ENCODE assay signal across 8 mouse cellular contexts in the genomic region with DNA sequence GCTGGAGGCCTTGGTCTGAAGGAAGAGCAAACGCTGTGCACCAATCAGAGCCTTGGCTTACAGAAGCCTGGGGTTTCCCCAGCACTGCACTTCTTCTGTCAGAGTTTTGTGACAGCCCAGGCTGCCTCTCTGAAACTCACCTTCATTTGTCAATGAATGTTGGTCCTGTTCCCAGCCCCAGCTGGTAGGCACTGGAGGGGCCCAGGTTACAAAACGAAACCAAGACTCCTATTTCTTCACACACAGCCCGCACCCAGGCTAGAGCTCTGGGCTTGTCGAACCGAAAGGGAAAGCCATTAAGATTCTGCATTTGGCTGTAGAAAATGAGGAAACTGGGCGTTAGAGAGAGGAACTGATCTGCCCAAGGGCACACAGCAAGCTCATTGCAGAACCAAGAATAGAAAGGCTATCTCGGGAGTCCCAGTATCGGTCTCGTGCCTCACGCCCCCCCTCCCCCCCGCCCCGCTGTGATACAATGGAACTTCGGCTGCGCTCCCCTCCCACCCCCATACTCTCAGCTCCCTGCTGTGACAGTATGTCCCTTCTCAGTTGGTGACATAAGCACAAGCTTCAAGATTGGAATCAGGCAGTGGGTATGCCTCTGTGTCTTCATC.
A peak's percentile ranks its signal among the peaks of the same experiment; 100 is the strongest.
DNase-seq lines count a peak whose midpoint lies in the region; ATAC-seq and TF ChIP-seq lines count a peak whose summit lies in the region.

No protein-coding gene starts in this region.

- H3K27me3 ChIP-seq in intestine, postnatal 0 days (replicated peaks; ENCODE audit: control insufficient read depth, insufficient read depth, low read length) = no peaks in the 10 kb centered on the region
- H3K27me3 ChIP-seq in limb, embryonic 14.5 days (ENCODE audit: control insufficient read depth, insufficient read depth, low read length) = no peaks in the 10 kb centered on the region
- H3K27me3 ChIP-seq in midbrain, embryonic 14.5 days (ENCODE audit: control insufficient read depth, insufficient read depth, low read length) = 0 out of 2 replicates have a peak, but pooled peaks cover 1% of the 10 kb centered on the region
- no peaks in the 10 kb centered on the region for H3K27me3 ChIP-seq in stomach, embryonic 16.5 days (ENCODE audit: control insufficient read depth, insufficient read depth, low read length)

- no peaks in the 10 kb centered on the region for H3K4me1 ChIP-seq in intestine, postnatal 0 days (replicated peaks; ENCODE audit: control insufficient read depth, insufficient read depth, low read length)
- H3K4me1 ChIP-seq in limb, embryonic 14.5 days (ENCODE audit: control insufficient read depth, insufficient read depth, low read length) = peaks cover 19% of the 10 kb centered on the region
- peaks cover 11% of the 10 kb centered on the region for H3K4me1 ChIP-seq in midbrain, embryonic 14.5 days (ENCODE audit: control insufficient read depth, insufficient read depth, low read length)
- H3K4me1 ChIP-seq in stomach, embryonic 16.5 days (ENCODE audit: control insufficient read depth, insufficient read depth, low read length) = peaks cover 5% of the 10 kb centered on the region; the same call in 1 of the 2 replicates

- peak overlapping the region; percentile 43; the same call in 1 of the 2 replicates for H3K9ac ChIP-seq in intestine, postnatal 0 days (ENCODE audit: low read depth, low read length)
- H3K9ac ChIP-seq in limb, embryonic 14.5 days (ENCODE audit: low read depth, low read length, severe bottlenecking) = peak overlapping the region; percentile 40; the same call in 1 of the 2 replicates
- no peak overlapping the region for H3K9ac ChIP-seq in midbrain, embryonic 14.5 days (replicated peaks; ENCODE audit: low read length)
- H3K9ac ChIP-seq in stomach, embryonic 16.5 days (ENCODE audit: low read length) = peak overlapping the region; percentile 67

- H3K27ac ChIP-seq in intestine, postnatal 0 days (ENCODE audit: low read depth, low read length) = peak overlapping the region; percentile 41
- peak overlapping the region; percentile 48; the same call in 1 of the 2 replicates for H3K27ac ChIP-seq in limb, embryonic 14.5 days (replicated peaks; ENCODE audit: low read depth, low read length)
- no peak overlapping the region for H3K27ac ChIP-seq in midbrain, embryonic 14.5 days (replicated peaks; ENCODE audit: low read depth, low read length)
- peak overlapping the region; percentile 63 for H3K27ac ChIP-seq in stomach, embryonic 16.5 days (ENCODE audit: low read length)

- no peak for TF ChIP-seq CTCF in intestine, postnatal 0 days (IDR thresholded peaks at IDR 0.05; ENCODE audit: low read depth)

- H3K4me2 ChIP-seq in intestine, postnatal 0 days (replicated peaks; ENCODE audit: low read depth) = peak overlapping the region; percentile 70
- peak overlapping the region; percentile 47 for H3K4me2 ChIP-seq in limb, embryonic 14.5 days (replicated peaks; ENCODE audit: low read depth, low read length, severe bottlenecking)
- peak overlapping the region; percentile 30 for H3K4me2 ChIP-seq in midbrain, embryonic 14.5 days (ENCODE audit: low read length)
- peak overlapping the region; percentile 69 for H3K4me2 ChIP-seq in stomach, embryonic 16.5 days (ENCODE audit: low read depth, low read length)

- WGBS in intestine, postnatal 0 days = 10% methylated on average over 14 of the region's 14 CpGs
- 17% methylated on average over 14 of the region's 14 CpGs for whole genome bisulfite sequencing in limb, embryonic 14.5 days
- WGBS in midbrain, embryonic 14.5 days = 11% methylated on average over 14 of the region's 14 CpGs
- 17% methylated on average over 14 of the region's 14 CpGs for WGBS in stomach, embryonic 16.5 days

- H3K4me3 ChIP-seq in intestine, postnatal 0 days (ENCODE audit: low read depth, low read length) = peak overlapping the region; percentile 45
- H3K4me3 ChIP-seq in limb, embryonic 14.5 days (replicated peaks; ENCODE audit: low read length) = peak overlapping the region; percentile 32
- H3K4me3 ChIP-seq in midbrain, embryonic 14.5 days (replicated peaks; ENCODE audit: low read depth, low read length) = no peak overlapping the region
- H3K4me3 ChIP-seq in stomach, embryonic 16.5 days (replicated peaks; ENCODE audit: low read length) = peak overlapping the region; percentile 51

- no peaks in the 10 kb centered on the region for H3K36me3 ChIP-seq in intestine, postnatal 0 days (ENCODE audit: control insufficient read depth, insufficient read depth)
- H3K36me3 ChIP-seq in limb, embryonic 14.5 days (ENCODE audit: control insufficient read depth, insufficient read depth, low read length) = no peaks in the 10 kb centered on the region
- H3K36me3 ChIP-seq in midbrain, embryonic 14.5 days (ENCODE audit: control insufficient read depth, insufficient read depth, low read length) = no peaks in the 10 kb centered on the region
- H3K36me3 ChIP-seq in stomach, embryonic 16.5 days (ENCODE audit: control insufficient read depth, insufficient read depth, low read length) = no peaks in the 10 kb centered on the region

- no peaks in the 10 kb centered on the region for H3K9me3 ChIP-seq in intestine, postnatal 0 days (ENCODE audit: control insufficient read depth)
- H3K9me3 ChIP-seq in limb, embryonic 14.5 days (ENCODE audit: control insufficient read depth, low read length) = no peaks in the 10 kb centered on the region
- H3K9me3 ChIP-seq in midbrain, embryonic 14.5 days (ENCODE audit: control insufficient read depth, low read length) = no peaks in the 10 kb centered on the region
- 0 out of 2 replicates have a peak, but pooled peaks cover 4% of the 10 kb centered on the region for H3K9me3 ChIP-seq in stomach, embryonic 16.5 days (replicated peaks; ENCODE audit: control insufficient read depth, low read length)

- no peak for TF ChIP-seq POLR2A in limb, embryonic 14.5 days (IDR thresholded peaks at IDR 0.05; ENCODE audit: borderline replicate concordance, extremely low read depth, insufficient read depth, insufficient read length)

- ATAC-seq in intestine, postnatal 0 days = peak; percentile 71
- peak; percentile 50; the same call in 1 of the 2 replicates for ATAC-seq in limb, embryonic 14.5 days (ENCODE audit: low FRiP score, low read depth)
- ATAC-seq in midbrain, embryonic 14.5 days (ENCODE audit: low FRiP score, low TSS enrichment) = no peak
- peak; percentile 57; the same call in 1 of the 2 replicates for ATAC-seq in stomach, embryonic 16.5 days (ENCODE audit: insufficient read depth, low FRiP score)

- peak; percentile 49 for DNase-seq in 3T3-L1 (ENCODE audit: low read depth, low spot score)
- peak; percentile 76 for DNase-seq in MEL-GATA-1-ER (ENCODE audit: extremely low read depth, low read depth)
- DNase-seq in embryo, embryonic 10.5 days (ENCODE audit: low spot score) = peak; percentile 47
- DNase-seq in heart, adult 18-20 months = peak; percentile 82 to 83
- DNase-seq in limb, embryonic 14.5 days (ENCODE audit: low spot score) = peak; percentile 27
- DNase-seq in midbrain, embryonic 14.5 days = no peak
